In the genomic region with DNA sequence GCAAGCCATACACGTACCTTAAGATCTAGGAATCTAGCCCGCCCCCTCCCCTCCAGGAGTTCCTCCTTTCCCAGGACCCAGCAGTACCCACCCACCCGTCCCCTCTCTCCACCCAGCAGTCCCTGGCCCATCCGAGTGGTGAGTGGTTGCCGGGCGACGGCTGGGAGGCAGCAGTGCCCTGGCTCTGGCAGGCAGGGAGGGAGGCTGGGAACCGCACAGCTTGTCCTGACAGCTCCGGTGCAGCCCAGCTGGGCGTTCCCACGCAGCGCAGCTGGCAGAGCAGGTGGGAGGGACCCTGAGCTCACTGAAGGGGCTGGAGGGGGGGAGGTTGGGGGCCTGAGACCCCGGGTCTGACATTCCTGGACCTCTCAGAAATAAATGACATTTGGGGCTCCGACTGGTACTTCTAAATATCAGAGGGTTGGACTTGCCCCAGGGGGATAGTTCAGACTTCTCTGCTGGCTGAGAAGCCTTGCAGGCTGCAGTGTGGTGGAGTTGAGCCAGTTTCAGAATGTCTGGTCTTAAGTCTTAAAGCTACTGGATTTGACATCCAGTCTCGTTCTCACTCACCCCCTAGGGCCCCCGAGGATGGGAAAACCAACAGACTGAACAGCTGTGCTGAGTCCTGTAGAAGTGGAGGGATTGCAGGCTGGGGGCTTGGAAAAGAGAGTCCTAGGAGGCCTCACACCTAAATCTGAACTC, we compare ENCODE assay signal across 7 mouse cellular contexts. TPM values are rescaled to one million over a fixed set of nuclear protein-coding genes. Genes with fewer than 3 reads are reported as not detected.
DNase-seq lines count a peak whose midpoint lies in the region; ATAC-seq and TF ChIP-seq lines count a peak whose summit lies in the region.

Kirrel2 (minus strand) TSS at position 62 of the 702 bp plus-strand sequence.
Nphs1 (plus strand) TSS at position 687 of the 702 bp plus-strand sequence.

- no peak for TF ChIP-seq POLR2A in olfactory bulb, adult 2 months (IDR thresholded peaks at IDR 0.05; ENCODE audit: insufficient read depth, low read depth, low read length)

- H3K4me3 ChIP-seq in lung, embryonic 16.5 days (ENCODE audit: low read length), result no peak within 1 kb of the TSS
- H3K4me3 ChIP-seq in forebrain, embryonic 15.5 days, result peak within 1 kb of the TSS; percentile 20
- H3K4me3 ChIP-seq in olfactory bulb, adult 2 months (ENCODE audit: insufficient read depth, low read depth, low read length), result peak within 1 kb of the TSS; percentile 40

- no peak within 1 kb of the TSS for H3K27ac ChIP-seq in lung, embryonic 16.5 days (ENCODE audit: low read length)
- no peak within 1 kb of the TSS for H3K27ac ChIP-seq in forebrain, embryonic 15.5 days (replicated peaks)
- H3K27ac ChIP-seq in olfactory bulb, adult 2 months (ENCODE audit: insufficient read depth, low read depth, low read length), result no peak within 1 kb of the TSS; the same call in 1 of the 2 replicates

- no peaks in the 10 kb centered on the region; the same call in 1 of the 2 replicates for H3K4me1 ChIP-seq in lung, embryonic 16.5 days (replicated peaks; ENCODE audit: control insufficient read depth, insufficient read depth, low read length)
- peaks cover 27% of the 10 kb centered on the region for H3K4me1 ChIP-seq in forebrain, embryonic 15.5 days
- H3K4me1 ChIP-seq in olfactory bulb, adult 2 months (ENCODE audit: control insufficient read depth, insufficient read depth, low read length), result peaks cover 44% of the 10 kb centered on the region

- peaks cover 83% of the 10 kb centered on the region for H3K27me3 ChIP-seq in lung, embryonic 16.5 days (ENCODE audit: control insufficient read depth, insufficient read depth, low read depth, low read length)
- H3K27me3 ChIP-seq in forebrain, embryonic 15.5 days, result peaks cover 89% of the 10 kb centered on the region

- no peaks in the 10 kb centered on the region for H3K36me3 ChIP-seq in lung, embryonic 16.5 days (ENCODE audit: control insufficient read depth, insufficient read depth, low read length)
- no peaks in the 10 kb centered on the region for H3K36me3 ChIP-seq in forebrain, embryonic 15.5 days

- no peak within 1 kb of the TSS for H3K9ac ChIP-seq in lung, embryonic 16.5 days (ENCODE audit: low read length)
- H3K9ac ChIP-seq in forebrain, embryonic 15.5 days (replicated peaks), result peak within 1 kb of the TSS; percentile 25

- no peak for TF ChIP-seq CTCF in olfactory bulb, adult 2 months (IDR thresholded peaks at IDR 0.05; ENCODE audit: insufficient read depth, low read depth, low read length)

- H3K4me2 ChIP-seq in lung, embryonic 16.5 days (ENCODE audit: low read depth, low read length), result no peak within 1 kb of the TSS
- H3K4me2 ChIP-seq in forebrain, embryonic 15.5 days (replicated peaks), result peak within 1 kb of the TSS; percentile 45

- no peaks in the 10 kb centered on the region for H3K9me3 ChIP-seq in lung, embryonic 16.5 days (ENCODE audit: control insufficient read depth, low read length)
- H3K9me3 ChIP-seq in forebrain, embryonic 15.5 days, result no peaks in the 10 kb centered on the region

- no peak for DNase-seq in lung, postnatal 14 days
- peak; percentile 73 to 74 for DNase-seq in layer of hippocampus, postnatal 14 days (ENCODE audit: low spot score in 2 of 2)
- no peak for DNase-seq in adrenal gland, adult (ENCODE audit: inconsistent age in 2 of 2, low spot score in 1 of 2)
- DNase-seq in thymus, postnatal 14 days, result no peak

- 2% methylated on average over 14 of the region's 16 CpGs for WGBS in lung, embryonic 16.5 days
- under 1% methylated on average over 15 of the region's 16 CpGs for WGBS in forebrain, embryonic 15.5 days
- WGBS in olfactory bulb, adult 2 months, result 1% methylated on average over 16 of the region's 16 CpGs

- 0 out of 2 replicates have a peak, but pooled peaks have one; percentile 45 for ATAC-seq in lung, embryonic 16.5 days (ENCODE audit: low read depth)
- peak; percentile 80 for ATAC-seq in forebrain, embryonic 15.5 days (replicated peaks)

RNA-seq across cellular contexts. Expression of gene Kirrel2, which starts in this region (rescaled TPM):
- polyA plus RNA-seq in lung, embryonic 16.5 days (2015; fragmentation: Nextera tagmentation; extraction: Ambion mirVana), result not detected in 2 replicates
- 0.20 and 0.47 TPM in 2 replicates for polyA plus RNA-seq in forebrain, embryonic 15.5 days (2015; fragmentation: Nextera tagmentation; extraction: Ambion mirVana)
- total RNA-seq in layer of hippocampus, postnatal 14 days (2021), result 10 to 100 TPM in 1 of 2 experiments, 1 to 10 TPM in 1; 8.5 to 15.5 TPM
- not detected in 2 replicates for polyA plus RNA-seq in olfactory bulb, adult 2 months (2012; ENCODE audit: insufficient read depth, insufficient read length, low replicate concordance, missing spikeins)

RNA-seq across cellular contexts. Expression of gene Nphs1, which starts in this region (rescaled TPM):
- polyA plus RNA-seq in lung, embryonic 16.5 days (2015; fragmentation: Nextera tagmentation; extraction: Ambion mirVana), result not detected in 2 replicates
- polyA plus RNA-seq in forebrain, embryonic 15.5 days (2015; fragmentation: Nextera tagmentation; extraction: Ambion mirVana), result 0.23 TPM in 1 of 2 replicates, not detected in the other
- 1 to 10 TPM; 1.2 to 1.3 TPM for total RNA-seq in layer of hippocampus, postnatal 14 days (2021)
- not detected in 2 replicates for polyA plus RNA-seq in olfactory bulb, adult 2 months (2012; ENCODE audit: insufficient read depth, insufficient read length, low replicate concordance, missing spikeins)

Comparison
In these comparisons a context has a peak if more than half of its experiments do, and no peak if none do; other contexts are left out.
1. Peak in ATAC-seq in lung, embryonic 16.5 days; RNA of the genes that start here not detected or under 1 TPM.
2. Peak in ATAC-seq, H3K4me3 ChIP-seq, H3K9ac ChIP-seq and H3K4me2 ChIP-seq in forebrain, embryonic 15.5 days; RNA of the genes that start here not detected or under 1 TPM.
3. DNase-seq: peak in layer of hippocampus, postnatal 14 days (2 of 2); none in lung, postnatal 14 days (single experiment), adrenal gland, adult (0 of 2) and thymus, postnatal 14 days (single experiment).